Mouse (Mus musculus) CH12.LX (cell line): ENCODE data around the gene Sys1. TPM values are rescaled to one million over a fixed set of nuclear protein-coding genes. Genes with fewer than 3 reads are reported as not detected.

Experiments
- DNase-seq: peaks from one replicate; pipeline ENCODE4 v3.0.0-alpha.2; 2013; ENCODE audit errors: extremely low read depth
- H3K27ac ChIP-seq: 2 replicates; pipeline ENCODE4 v1.5.1; 2012; ENCODE audit warnings: low read depth, mild to moderate bottlenecking, control low read depth, moderate library complexity; ENCODE audit not compliant: insufficient read depth
- H3K27me3 ChIP-seq: replicated peaks from 2 replicates; pipeline ENCODE3; 2012; ENCODE audit warnings: inconsistent platforms
- H3K36me3 ChIP-seq, 2 experiments: replicated peaks in 1 of 2; 2 replicates each; pipeline versions ENCODE3 to v1.6.1; 2012; ENCODE audit warnings: inconsistent platforms in 1 of 2, low read length in 1 of 2, mild to moderate bottlenecking in 1 of 2, mixed read lengths in 1 of 2, moderate library complexity in 1 of 2; ENCODE audit not compliant: control insufficient read depth in 1 of 2, insufficient read depth in 1 of 2
- H3K4me1 ChIP-seq, 2 experiments: 2 replicates each; pipeline ENCODE4 v1.6.1; 2012; ENCODE audit warnings: inconsistent platforms in 1 of 2, moderate library complexity in 1 of 2; ENCODE audit not compliant: insufficient read depth in 2 of 2, control insufficient read depth in 1 of 2
- H3K4me2 ChIP-seq: 2 replicates; pipeline ENCODE4 v1.6.1; 2012; ENCODE audit warnings: low read depth, mild to moderate bottlenecking, control low read depth; ENCODE audit not compliant: poor library complexity, insufficient read depth, severe bottlenecking
- H3K4me3 ChIP-seq, 3 experiments: fragments of 150-350 bp in 1 of 3; sonication (generic) in 1 of 3; replicated peaks in 1 of 3; 2 replicates each; pipeline versions ENCODE3 to v1.5.1; 2011 to 2012; ENCODE audit warnings: low read depth in 2 of 3, low read length in 2 of 3, mild to moderate bottlenecking in 2 of 3, moderate library complexity in 2 of 3, control low read depth in 1 of 3, improper control_type of control experiment in 1 of 3, inconsistent platforms in 1 of 3, mixed read lengths in 1 of 3; ENCODE audit not compliant: poor library complexity in 1 of 3
- H3K79me2 ChIP-seq: replicated peaks from 2 replicates; pipeline ENCODE4 v1.6.1; 2012; ENCODE audit warnings: mild to moderate bottlenecking, moderate library complexity; ENCODE audit not compliant: control insufficient read depth, poor library complexity, insufficient read depth, severe bottlenecking; ENCODE audit errors: extremely low read depth
- H3K9ac ChIP-seq: 2 replicates; pipeline ENCODE4 v1.6.1; 2012; ENCODE audit warnings: low read depth, mild to moderate bottlenecking, control low read depth, moderate library complexity; ENCODE audit not compliant: insufficient read depth
- H3K9me3 ChIP-seq: replicated peaks from 2 replicates; pipeline ENCODE3; 2012; ENCODE audit warnings: low read length, inconsistent platforms, mixed read lengths
- BHLHE40 ChIP-seq: IDR thresholded peaks from 2 replicates; pipeline ENCODE4 v1.6.1; 2011; ENCODE audit warnings: mild to moderate bottlenecking, low read depth, low read length, improper control_type of control experiment
- CHD1 ChIP-seq: IDR thresholded peaks from 2 replicates; pipeline ENCODE4 v1.6.1; 2012; ENCODE audit warnings: low read depth, low read length, improper control_type of control experiment, inconsistent platforms
- CHD2 ChIP-seq: IDR thresholded peaks from 2 replicates; pipeline ENCODE4 v1.6.1; 2011; ENCODE audit warnings: low read length, improper control_type of control experiment
- CTCF ChIP-seq, 2 experiments: IDR thresholded peaks in 1 of 2; conservative IDR thresholded peaks in 1 of 2; 2 replicates each; pipeline ENCODE4 v1.5.1; 2011 to 2012; ENCODE audit warnings: low read depth in 2 of 2, low read length in 2 of 2, improper control_type of control experiment in 1 of 2, inconsistent platforms in 1 of 2, mild to moderate bottlenecking in 1 of 2, moderate library complexity in 1 of 2
- E2F4 ChIP-seq: IDR thresholded peaks from 2 replicates; pipeline ENCODE4 v1.6.1; 2011; ENCODE audit warnings: low read depth, low read length, improper control_type of control experiment; ENCODE audit not compliant: insufficient replicate concordance
- EP300 ChIP-seq: IDR thresholded peaks from 2 replicates; pipeline ENCODE4 v1.6.1; 2011; ENCODE audit warnings: low read length, improper control_type of control experiment
- ETS1 ChIP-seq: conservative IDR thresholded peaks from 2 replicates; pipeline ENCODE4 v1.6.1; 2012; ENCODE audit warnings: low read depth, mild to moderate bottlenecking, inconsistent platforms, low read length, improper control_type of control experiment, moderate library complexity
- GABPA ChIP-seq: IDR thresholded peaks from 2 replicates; pipeline ENCODE4 v1.6.1; 2012; ENCODE audit warnings: low read depth, low read length, improper control_type of control experiment, inconsistent platforms; ENCODE audit not compliant: insufficient replicate concordance
- HCFC1 ChIP-seq: IDR thresholded peaks from 2 replicates; pipeline ENCODE4 v1.6.1; 2012; ENCODE audit warnings: low read depth, mild to moderate bottlenecking, inconsistent platforms, low read length, improper control_type of control experiment
- JUND ChIP-seq: conservative IDR thresholded peaks from 2 replicates; pipeline ENCODE4 v1.6.1; 2011; ENCODE audit warnings: low read depth, low read length, improper control_type of control experiment
- KAT2A ChIP-seq: IDR thresholded peaks from 2 replicates; pipeline ENCODE4 v1.6.1; 2012; ENCODE audit warnings: low read length, improper control_type of control experiment, inconsistent platforms; ENCODE audit not compliant: insufficient replicate concordance
- MAFK ChIP-seq: IDR thresholded peaks from 2 replicates; pipeline ENCODE4 v1.6.1; 2011; ENCODE audit warnings: low read length, improper control_type of control experiment; ENCODE audit not compliant: insufficient replicate concordance
- MAZ ChIP-seq: IDR thresholded peaks from 2 replicates; pipeline ENCODE4 v1.6.1; 2012; ENCODE audit warnings: low read depth, mild to moderate bottlenecking, inconsistent platforms, low read length, improper control_type of control experiment, moderate library complexity
- MEF2A ChIP-seq: IDR thresholded peaks from 2 replicates; pipeline ENCODE4 v1.6.1; 2014; ENCODE audit warnings: low read depth, mild to moderate bottlenecking, inconsistent platforms, low read length, improper control_type of control experiment, borderline replicate concordance
- MXI1 ChIP-seq: IDR thresholded peaks from 2 replicates; pipeline ENCODE4 v1.6.1; 2011; ENCODE audit warnings: mild to moderate bottlenecking, low read depth, low read length, improper control_type of control experiment
- NRF1 ChIP-seq: IDR thresholded peaks from 2 replicates; pipeline ENCODE4 v1.6.1; 2014; ENCODE audit warnings: low read depth, mild to moderate bottlenecking, inconsistent platforms, low read length, improper control_type of control experiment, moderate library complexity
- POLR2A ChIP-seq: IDR thresholded peaks from 2 replicates; pipeline ENCODE4 v1.6.1; 2011; ENCODE audit warnings: low read depth, mild to moderate bottlenecking, improper control_type of control experiment, low read length
- POLR2AphosphoS2 ChIP-seq: IDR thresholded peaks from 2 replicates; pipeline ENCODE4 v1.6.1; 2011; ENCODE audit warnings: low read depth, low read length, improper control_type of control experiment
- RCOR1 ChIP-seq: conservative IDR thresholded peaks from 2 replicates; pipeline ENCODE4 v1.6.1; 2012; ENCODE audit warnings: low read depth, mild to moderate bottlenecking, inconsistent platforms, low read length, improper control_type of control experiment
- SMC3 ChIP-seq: IDR thresholded peaks from 2 replicates; pipeline ENCODE4 v1.6.1; 2011; ENCODE audit warnings: low read depth, low read length, improper control_type of control experiment
- TBP ChIP-seq: conservative IDR thresholded peaks from 2 replicates; pipeline ENCODE4 v1.6.1; 2011; ENCODE audit warnings: low read depth, low read length, improper control_type of control experiment
- UBTF ChIP-seq: IDR thresholded peaks from 2 replicates; pipeline ENCODE4 v1.6.1; 2012; ENCODE audit warnings: low read depth, mild to moderate bottlenecking, inconsistent platforms, low read length, improper control_type of control experiment, moderate library complexity
- USF1 ChIP-seq: IDR thresholded peaks from 2 replicates; pipeline ENCODE4 v1.6.1; 2014; ENCODE audit warnings: low read depth, mild to moderate bottlenecking, inconsistent platforms, low read length, improper control_type of control experiment
- USF2 ChIP-seq: conservative IDR thresholded peaks from 2 replicates; pipeline ENCODE4 v1.6.1; 2011; ENCODE audit warnings: low read depth, low read length, improper control_type of control experiment
- ZMIZ1 ChIP-seq: IDR thresholded peaks from 2 replicates; pipeline ENCODE4 v1.6.1; 2012; ENCODE audit warnings: low read depth, mild to moderate bottlenecking, inconsistent platforms, low read length, improper control_type of control experiment
- ZNF384 ChIP-seq: IDR thresholded peaks from 2 replicates; pipeline ENCODE4 v1.6.1; 2012; ENCODE audit warnings: low read depth, low read length, improper control_type of control experiment, inconsistent platforms
- dilution Hi-C: fragments of 300-500 bp; cut with MboI; formaldehyde crosslinking; loops from 2 replicates; pipeline ENCODE4 v1.14.3; 2020; ENCODE audit warnings: low sequenced_read_pairs; ENCODE audit not compliant: extremely low pct_unique_long_range_greater_than_20kb, extremely low pct_ligation_motif_present
- in situ Hi-C: fragments of 300-500 bp; cut with MboI; formaldehyde crosslinking; loops from 3 replicates; pipeline ENCODE4 v1.14.3; 2019; ENCODE audit warnings: low sequenced_read_pairs, low pct_ligation_motif_present, low pct_unique_long_range_greater_than_20kb, mixed read lengths
- polyA plus RNA-seq: library from polyadenylated mRNA; unstranded; fragments of >175 nt; gene quantifications from 2 replicates; pipeline ENCODE4 v1.2.1, GENCODE M21; 2012; ENCODE audit warnings: low read depth; ENCODE audit not compliant: insufficient read length
- total RNA-seq, 2 experiments: library from RNA; depleted of rRNA; stranded (reverse); fragments of 300-350 nt in 1 of 2; fragments of >200 nt in 1 of 2; gene quantifications; 2 replicates each; pipeline ENCODE4 v1.2.3; 2012 to 2014

Gene Sys1
- total and polyA plus RNA-seq, 3 experiments: 46.6 to 59.7 (median 57.4) TPM

DNA sequence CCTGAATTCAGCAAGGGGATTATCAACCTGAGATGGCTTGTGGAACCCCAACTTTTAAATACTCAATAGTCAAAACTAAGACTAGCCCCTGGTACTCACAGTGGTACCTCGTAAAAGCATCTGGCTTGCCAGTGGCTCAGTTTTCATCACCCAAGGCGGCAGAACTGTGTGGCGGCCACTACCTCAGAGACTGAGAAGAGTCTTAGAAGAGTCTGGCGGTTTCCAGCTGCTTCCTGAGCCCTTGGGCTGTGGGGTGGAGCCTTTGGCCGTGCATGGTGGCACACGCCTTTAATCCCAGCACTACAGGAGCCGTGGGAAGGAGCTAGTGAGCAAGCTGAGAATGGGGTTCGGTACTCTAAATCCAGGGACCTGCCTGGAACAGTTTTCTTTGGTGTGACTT is 65.5 kb downstream of the Sys1 start:
- H3K4me1 ChIP-seq: peaks cover 2 to 25% of the 10 kb centered on the region in 2 experiments

DNA sequence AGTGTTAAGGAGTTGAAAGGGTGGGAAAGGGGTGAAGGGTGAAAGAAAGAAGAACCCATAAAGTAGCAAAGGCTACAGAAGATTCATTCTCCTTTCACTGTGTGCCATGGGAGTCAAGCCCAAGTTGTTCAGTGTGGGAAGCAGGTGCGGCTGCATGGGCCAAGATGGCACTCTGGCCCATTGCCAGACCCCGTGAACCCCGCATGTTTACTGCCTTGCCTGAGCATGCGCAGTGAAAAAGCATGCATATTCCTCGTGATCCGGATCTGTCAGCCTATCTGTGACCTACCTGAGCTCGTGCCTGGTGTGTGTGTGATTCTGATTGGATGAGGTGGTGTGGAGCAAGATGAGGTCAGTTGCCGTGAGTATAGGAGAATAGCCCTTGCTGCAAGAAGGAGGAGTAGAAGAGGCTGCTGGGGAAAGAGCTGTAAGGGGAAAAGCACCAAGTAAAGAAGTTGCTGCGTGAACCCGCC is 66.6 kb downstream of the Sys1 start:
- Histone ChIP-seq H3K9me3 (peaks cover 36% of the 10 kb centered on the region), H3K79me2 (no peaks in the 10 kb centered on the region), H3K4me3 (no peak overlapping the region), H3K4me2 (no peak overlapping the region), H3K36me3 (no peaks in the 10 kb centered on the region), H3K27ac (no peak overlapping the region), H3K27me3 (peaks cover 23% of the 10 kb centered on the region), H3K9ac (no peak overlapping the region), H3K4me1 (peaks cover 2 to 25% of the 10 kb centered on the region in 2 experiments)
- no peak for TF ChIP-seq JUND
- peak; percentile 69 for TF ChIP-seq NRF1
- TF ChIP-seq POLR2A: no peak
- TF ChIP-seq MEF2A: no peak
- DNase-seq: no peak
- in situ Hi-C loops: no loop called here
- dilution Hi-C loops: no loop called here

More for the DNA sequence above, 65.5 kb downstream of the Sys1 start:
- peaks cover 30% of the 10 kb centered on the region for H3K9me3 ChIP-seq
- H3K36me3 ChIP-seq: no peaks in the 10 kb centered on the region
- no peak for TF ChIP-seq MAFK
- TF ChIP-seq ZMIZ1: no peak
- TF ChIP-seq NRF1: no peak
- 0 out of 2 replicates have a peak, but pooled peaks have one; percentile 16 for TF ChIP-seq MXI1
- TF ChIP-seq USF2: no peak
- TF ChIP-seq GABPA: no peak
- TF ChIP-seq ZNF384: no peak
- 0 out of 2 replicates have a peak, but pooled peaks have one; percentile 19 for TF ChIP-seq CHD1
- TF ChIP-seq BHLHE40: no peak
- TF ChIP-seq, all 38 proteins: peak for 2
- H3K79me2 ChIP-seq: no peaks in the 10 kb centered on the region
- dilution Hi-C loops: no loop called here
- H3K9ac ChIP-seq: peak overlapping the region; percentile 27; the same call in 1 of the 2 replicates
- H3K4me3 ChIP-seq: peak overlapping the region in 1 of 3 experiments; percentile 8
- H3K27me3 ChIP-seq: peaks cover 13% of the 10 kb centered on the region
- in situ Hi-C loops: no loop called here
- H3K27ac ChIP-seq: peak overlapping the region; percentile 71
- DNase-seq: peak; percentile 69
- H3K4me2 ChIP-seq: peak overlapping the region; percentile 64

DNA sequence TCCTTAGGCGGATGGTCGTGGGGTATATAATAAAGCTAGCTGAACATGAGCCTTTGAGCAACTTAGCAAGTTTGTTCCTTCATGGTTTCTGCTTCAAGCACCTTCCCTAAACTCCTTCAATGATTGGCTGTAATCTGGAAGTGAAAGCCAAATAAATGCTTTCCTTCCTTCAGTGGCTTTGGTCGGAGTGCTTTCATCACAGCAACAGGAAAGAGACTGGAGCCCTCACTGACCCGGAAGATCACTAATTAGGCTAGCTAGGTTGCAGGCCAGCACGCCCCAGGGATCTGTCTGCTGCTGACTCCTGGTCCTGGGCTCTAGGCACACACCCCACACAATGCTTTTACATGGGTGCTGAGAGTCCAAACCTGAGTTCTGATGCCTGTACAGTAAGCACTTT is 71.8 kb downstream of the Sys1 start:
- DNase-seq: no peak
- Histone ChIP-seq H3K27ac (no peak overlapping the region), H3K4me3 (no peak overlapping the region), H3K9ac (no peak overlapping the region), H3K79me2 (no peaks in the 10 kb centered on the region), H3K4me1 (peaks cover 4 to 14% of the 10 kb centered on the region in 2 experiments), H3K9me3 (peaks cover 29% of the 10 kb centered on the region), H3K27me3 (peaks cover 50% of the 10 kb centered on the region), H3K4me2 (no peak overlapping the region), H3K36me3 (no peaks in the 10 kb centered on the region)
- TF ChIP-seq ZNF384 (no peak), HCFC1 (no peak), KAT2A (no peak), RCOR1 (no peak), E2F4 (no peak), MAFK (no peak), SMC3 (no peak), POLR2AphosphoS2 (no peak), TBP (no peak), POLR2A (no peak), NRF1 (no peak), USF2 (no peak), EP300 (no peak), ETS1 (no peak), USF1 (no peak), UBTF (no peak), MAZ (no peak), CHD2 (no peak), CTCF (conservative IDR thresholded peaks at IDR 0.05 in 1 of 2, IDR thresholded peaks at IDR 0.05 in 1 of 2; ENCODE audit: low read depth in 2 of 2, low read length in 2 of 2) (no peak)
- in situ Hi-C loops (no loop called here), dilution Hi-C loops (no loop called here)
